Mouse (Mus musculus) right cerebral cortex, postnatal 4 days (tissue): ENCODE results near the gene Fbxl8.
"Not testable (repeated sequence)": the region's sequence is repeated elsewhere in the genome, so short reads cannot be mapped to it uniquely, and the experiment has no call there.

Experiments used
- DNase-seq: peaks from one replicate; pipeline ENCODE4 v3.0.0-alpha.2; 2022

Fbxl8 gene

DNA sequence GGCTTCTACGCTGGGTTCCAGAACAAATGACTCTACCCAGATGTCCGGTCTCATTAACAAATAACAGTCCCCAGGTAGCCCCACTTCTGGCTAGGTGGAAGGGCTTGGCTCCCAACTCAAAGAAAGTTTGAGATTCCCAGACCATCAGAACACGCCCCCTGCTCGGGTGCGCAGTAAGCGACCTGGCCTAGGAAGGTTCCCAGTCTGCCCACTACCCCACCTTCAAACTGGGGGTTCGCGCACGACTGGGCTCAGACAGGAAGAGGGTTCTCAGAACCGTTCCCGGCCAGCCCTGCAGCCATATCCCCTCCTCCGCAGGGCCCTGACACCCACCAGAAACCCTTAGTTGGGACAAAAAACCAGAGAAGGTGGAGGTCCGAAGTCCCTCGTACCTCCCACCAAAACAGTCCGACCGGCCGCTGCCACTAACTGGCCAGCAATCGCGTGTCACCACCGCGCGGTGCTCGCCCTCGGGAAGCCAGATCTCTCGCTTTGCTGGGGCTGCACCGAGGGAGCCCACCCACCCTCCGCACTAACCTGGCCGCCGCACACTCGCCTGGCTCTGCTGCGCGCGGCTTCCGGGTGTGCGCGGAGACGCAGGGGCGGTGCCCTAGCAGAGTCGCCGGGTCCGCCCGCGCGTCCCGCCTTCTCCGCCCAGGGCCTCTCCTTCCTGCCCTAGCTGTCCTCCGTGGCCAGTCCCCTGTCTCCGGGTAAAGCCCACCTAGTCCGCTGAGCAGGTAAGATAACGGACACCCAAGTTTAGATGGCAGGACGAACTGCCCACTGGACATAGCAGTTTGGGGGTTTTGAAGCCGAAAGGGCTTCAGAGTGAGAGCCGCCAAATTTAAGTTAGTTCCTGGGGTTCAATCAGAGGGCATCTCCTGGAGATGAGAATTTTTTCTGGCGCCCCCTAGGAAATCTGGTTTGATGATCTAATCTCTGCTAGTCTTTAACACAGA, at the start of gene Fbxl8, which contains the start of gene Tradd:
Fbxl8 (plus strand) TSS at position 625 of the 959 bp plus-strand sequence.
Tradd (minus strand) TSS at position 586 of the 959 bp plus-strand sequence.
- no peak for DNase-seq

DNA sequence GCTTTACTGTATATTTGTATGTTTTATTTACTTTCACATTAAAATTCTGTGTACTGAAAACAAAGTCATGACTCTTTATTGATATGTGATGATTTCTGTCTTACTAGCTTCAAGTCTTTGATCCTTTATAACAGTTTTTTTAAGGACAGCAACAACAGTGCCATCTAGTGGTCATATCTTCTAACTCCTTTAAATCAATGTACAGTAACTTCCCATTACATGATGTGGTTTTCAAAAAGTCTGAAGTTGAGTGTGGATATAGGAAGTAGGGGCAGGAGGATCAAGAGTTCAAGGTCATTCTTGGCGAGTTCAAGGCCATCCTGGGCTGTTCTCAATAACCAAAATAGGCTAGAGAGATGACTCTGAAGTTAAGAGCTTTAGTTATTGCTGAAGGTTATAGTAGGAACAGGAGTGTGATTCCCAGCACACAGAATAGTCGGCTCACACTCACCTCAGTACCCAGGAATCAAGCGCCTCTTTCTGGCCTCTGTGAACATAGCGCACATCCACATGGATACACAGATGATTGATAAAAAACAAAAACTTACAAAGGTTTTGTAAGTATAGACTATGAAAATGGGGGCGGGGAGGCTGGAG, 46.4 kb upstream of the Fbxl8 start:
- DNase-seq = no peak

GRCm38 (mm10) chr8:105223850-105224249, 40.6 kb upstream of the Fbxl8 start:
- no peak for DNase-seq

GRCm38 (mm10) chr8:105224413-105225271, 39.8 kb upstream of the Fbxl8 start, which contains the start of gene D230025D16Rik:
Gene D230025D16Rik, plus strand, starts transcription at chr8:105225145.
- DNase-seq = peak; percentile 96

- DNase-seq = no peak
These were observed 39.2 kb upstream of the Fbxl8 start for GRCm38 (mm10) chr8:105225272-105225593.

GRCm38 (mm10) chr8:105225917-105226316, 38.5 kb upstream of the Fbxl8 start:
- DNase-seq = no peak

GRCm38 (mm10) chr8:105231503-105232320, 32.7 kb upstream of the Fbxl8 start:
- no peak for DNase-seq

- DNase-seq = not testable (repeated sequence)
These were observed 32.1 kb upstream of the Fbxl8 start for GRCm38 (mm10) chr8:105232321-105232693.

DNA sequence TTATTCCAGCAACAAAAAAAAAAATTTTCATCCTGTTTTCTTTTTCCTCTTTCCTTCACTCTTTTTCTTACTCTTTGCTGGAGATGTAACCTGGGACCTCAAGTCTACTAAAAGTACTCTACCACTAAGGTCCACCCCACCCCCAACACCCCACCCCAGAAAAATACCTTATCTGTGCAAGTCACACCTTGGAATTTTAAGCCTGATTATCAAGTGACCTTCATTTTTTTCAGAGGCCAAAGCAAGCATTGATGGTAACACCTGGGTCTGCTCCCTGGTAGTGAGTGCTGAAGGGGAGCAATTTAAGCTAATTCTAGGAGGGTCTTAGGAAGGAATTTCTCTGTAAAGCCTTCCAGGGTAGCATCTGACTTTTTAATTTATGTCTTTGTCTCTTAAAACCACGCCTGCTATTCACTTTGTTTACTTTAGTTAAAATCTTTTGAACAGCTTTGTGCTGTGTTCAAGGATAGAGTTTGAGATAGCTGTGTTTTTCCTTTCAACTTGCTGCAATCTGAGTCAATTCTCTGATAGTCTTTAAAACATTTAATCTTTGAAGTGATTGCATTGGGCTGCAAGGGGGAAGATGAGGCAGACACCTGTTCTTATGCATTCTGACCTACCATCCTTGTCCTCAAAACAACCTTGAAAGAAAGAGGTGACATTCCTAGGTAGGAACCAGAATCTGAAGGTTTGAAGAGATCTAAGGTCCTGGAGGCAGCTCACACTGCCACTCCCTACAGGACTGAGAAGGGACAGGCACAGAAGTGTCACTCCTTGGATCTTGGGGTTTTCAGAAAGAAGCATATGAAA, 31.1 kb upstream of the Fbxl8 start:
- no peak for DNase-seq

DNA sequence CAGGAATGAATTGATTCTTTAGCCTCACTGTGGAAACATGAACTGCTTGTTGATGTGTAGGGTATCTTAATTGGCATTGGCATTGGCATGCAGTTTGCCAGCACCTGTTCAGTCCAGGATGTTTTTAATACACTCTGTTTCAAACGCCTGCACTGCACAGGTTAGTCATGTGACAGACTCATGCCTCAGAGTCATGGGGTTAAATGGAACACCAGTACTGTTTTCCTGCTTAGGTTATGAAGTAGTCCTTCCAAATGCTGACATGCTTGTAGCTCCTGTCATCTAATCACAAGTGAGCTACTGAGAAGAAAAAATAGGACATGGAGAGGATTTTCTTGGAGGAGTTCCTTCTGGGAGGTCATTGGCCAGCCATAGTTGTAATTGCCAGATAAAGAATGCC, 29.2 kb upstream of the Fbxl8 start:
- DNase-seq = no peak

GRCm38 (mm10) chr8:105237442-105238142, 26.9 kb upstream of the Fbxl8 start:
- no peak for DNase-seq

DNA sequence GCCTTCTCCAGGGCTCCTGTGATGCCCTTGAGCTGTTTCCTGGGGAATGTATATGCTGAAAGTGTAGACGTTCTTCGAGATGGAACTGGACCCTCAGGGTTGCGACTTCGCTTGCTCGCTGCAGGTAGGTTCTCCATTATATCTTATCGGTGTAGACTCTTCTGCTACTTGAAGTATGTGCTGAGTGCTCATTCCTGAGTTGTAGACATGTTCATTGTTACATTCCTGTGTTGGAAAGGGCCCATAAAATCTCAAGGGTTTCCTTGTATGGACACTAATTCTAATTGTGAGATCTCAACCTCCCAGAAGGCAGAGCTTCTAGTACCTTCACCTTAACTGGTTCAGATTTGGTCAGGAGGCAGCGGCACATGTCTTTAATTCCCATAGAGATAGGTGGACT, 23.4 kb upstream of the Fbxl8 start:
- DNase-seq = no peak

GRCm38 (mm10) chr8:105251954-105252353, 12.5 kb upstream of the Fbxl8 start:
- DNase-seq = no peak

DNA sequence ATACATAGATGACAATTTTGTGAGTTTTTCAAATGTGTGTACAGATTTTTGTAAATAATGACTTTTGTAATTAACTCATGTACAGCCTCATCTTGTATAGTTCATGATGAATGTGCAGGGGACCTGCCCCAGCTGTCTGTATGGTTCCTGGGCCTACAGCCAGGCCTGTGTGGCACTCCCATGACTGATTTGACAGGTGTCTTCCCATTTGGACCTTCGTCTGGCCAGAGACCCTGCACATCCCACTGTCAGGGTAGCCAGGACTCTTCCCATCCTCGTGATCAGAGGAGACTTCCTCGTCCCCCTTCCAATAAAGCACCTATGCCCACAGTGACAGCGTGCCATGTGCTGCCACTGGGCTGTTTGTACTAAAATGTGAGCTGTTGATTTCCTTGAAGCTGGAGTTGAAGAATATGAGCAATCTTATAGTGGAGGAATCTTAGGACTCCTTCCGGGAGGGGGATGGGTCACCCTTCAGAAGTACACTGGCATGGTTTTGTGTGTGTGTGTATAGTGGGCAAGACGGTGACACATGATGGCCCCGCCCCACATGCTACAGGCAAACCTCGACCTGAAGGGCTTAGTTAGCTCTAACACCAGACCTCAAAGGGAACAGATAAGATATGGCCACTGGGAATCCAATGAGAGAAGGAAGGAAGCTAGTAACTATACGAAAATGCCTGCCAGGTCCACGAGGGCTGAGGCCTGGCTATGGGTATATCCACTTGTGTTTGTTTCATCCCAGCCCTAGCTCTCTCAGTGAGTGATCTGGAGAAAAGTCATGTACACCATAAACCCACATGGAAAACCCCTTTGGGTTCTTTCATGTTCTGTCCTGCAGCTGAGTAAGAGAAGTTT, 11.5 kb upstream of the Fbxl8 start:
- no peak for DNase-seq

- DNase-seq = peak; percentile 31
These were observed 10.7 kb upstream of the Fbxl8 start for GRCm38 (mm10) chr8:105253766-105254151.

GRCm38 (mm10) chr8:105254152-105254965, 10.1 kb upstream of the Fbxl8 start:
- peak; percentile 97 for DNase-seq

GRCm38 (mm10) chr8:105254966-105255350, 9.5 kb upstream of the Fbxl8 start, which contains the start of gene B3gnt9:
Gene B3gnt9, minus strand, starts transcription at chr8:105255153.
- DNase-seq = no peak

GRCm38 (mm10) chr8:105257318-105258114, 6.9 kb upstream of the Fbxl8 start:
- DNase-seq = no peak
